Mouse (Mus musculus) bone marrow macrophage, adult 2 months (primary cell): ENCODE measurements around the gene Bmp5.

ENCODE experiments used
- CTCF ChIP-seq: IDR thresholded peaks from 2 replicates; pipeline ENCODE4 v1.5.1; 2012; ENCODE audit warnings: low read depth, mild to moderate bottlenecking, low read length, moderate library complexity
- POLR2A ChIP-seq: IDR thresholded peaks from 2 replicates; pipeline ENCODE4 v1.6.1; 2012; ENCODE audit warnings: mild to moderate bottlenecking, low read depth, low read length, borderline replicate concordance

DNA sequence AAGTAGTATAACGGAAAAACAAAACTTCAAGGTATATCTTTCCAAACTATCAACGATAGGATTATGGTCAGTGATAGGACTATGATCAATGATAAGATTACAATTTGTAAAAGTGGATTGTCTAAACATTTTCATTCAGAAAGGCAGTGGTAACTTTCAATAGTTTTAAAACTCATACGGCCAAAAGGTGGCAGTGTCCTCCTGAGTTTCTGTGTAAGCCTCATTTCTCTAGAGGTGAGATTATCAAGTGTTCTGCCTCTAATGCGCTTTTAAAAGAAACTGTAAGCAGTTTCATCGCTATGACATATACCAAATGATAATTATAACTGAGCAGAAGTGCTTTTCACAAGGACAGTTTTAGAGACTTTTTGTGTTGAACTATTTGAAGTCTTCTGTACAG lies 12.7 kb upstream of the Bmp5 start:
- TF ChIP-seq CTCF = no peak
- no peak for TF ChIP-seq POLR2A
